Mouse (Mus musculus) kidney, adult 8-10 months (tissue): Measurements from ENCODE around the gene Drc3.

Experiments
- DNase-seq, 2 experiments: peaks; one replicate each; pipeline ENCODE4 v3.0.0; 2022

Drc3 gene

GRCm38 (mm10) chr11:60338291-60338690 lies 14.8 kb upstream of the Drc3 start:
- peak in 1 of 2 experiments; percentile 59 for DNase-seq

- peak in 1 of 2 experiments; percentile 35 for DNase-seq
Measured at GRCm38 (mm10) chr11:60339361-60339760, 13.8 kb upstream of the Drc3 start.

- no peak for DNase-seq
Measured at GRCm38 (mm10) chr11:60345868-60346267, 7.3 kb upstream of the Drc3 start.

GRCm38 (mm10) chr11:60346537-60346936 lies 6.6 kb upstream of the Drc3 start:
- DNase-seq, result peak; percentile 77 to 81

- peak; percentile 57 to 76 for DNase-seq
Measured at GRCm38 (mm10) chr11:60351388-60351787, 1.7 kb upstream of the Drc3 start.

- DNase-seq, result peak; percentile 37 to 44
Measured at GRCm38 (mm10) chr11:60351925-60352371, 1.2 kb upstream of the Drc3 start.

GRCm38 (mm10) chr11:60355952-60356351 lies 2.8 kb downstream of the Drc3 start:
- DNase-seq, result no peak

GRCm38 (mm10) chr11:60357116-60357515 lies 4.0 kb downstream of the Drc3 start:
- no peak for DNase-seq

DNA sequence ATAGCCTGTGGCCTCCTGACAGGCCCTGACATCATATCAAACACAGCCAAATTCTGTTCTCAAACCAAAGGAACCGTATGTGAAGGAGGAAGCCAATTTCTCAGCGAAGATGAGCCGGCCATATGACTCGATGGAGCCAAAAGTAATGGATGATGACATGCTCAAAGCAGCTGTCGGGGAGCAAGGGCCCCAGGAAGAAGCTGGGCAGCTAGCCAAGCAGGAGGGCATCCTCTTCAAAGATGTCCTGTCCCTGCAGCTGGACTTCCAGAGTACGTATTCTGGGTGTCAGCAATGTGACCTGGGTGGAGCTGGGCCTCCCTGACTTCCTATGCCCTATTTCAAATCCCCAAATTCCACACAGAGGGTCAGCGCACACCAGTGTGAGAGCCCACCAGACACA lies 5.4 kb downstream of the Drc3 start:
- DNase-seq, result no peak

DNA sequence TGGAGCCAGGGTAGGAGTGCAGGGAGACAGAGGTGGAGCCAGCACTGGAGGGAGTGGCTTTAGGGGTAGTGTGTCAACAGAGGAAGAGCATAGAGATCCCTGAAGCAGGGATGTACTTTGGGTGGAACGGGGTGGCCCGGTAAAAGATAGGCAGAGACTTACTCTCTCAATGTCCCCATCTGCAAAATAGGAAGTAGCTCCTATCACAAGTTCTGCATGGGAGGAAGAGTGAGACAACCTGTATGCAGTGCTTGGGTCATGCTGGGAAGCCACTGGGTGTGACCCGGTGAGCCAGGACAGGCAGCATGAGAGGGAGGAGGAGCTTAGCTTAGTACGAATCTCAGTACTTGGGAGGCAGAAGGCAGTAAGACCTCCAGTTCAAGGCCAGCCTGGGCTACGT lies 6.0 kb downstream of the Drc3 start:
- no peak for DNase-seq

GRCm38 (mm10) chr11:60359936-60360335 lies 6.8 kb downstream of the Drc3 start:
- no peak for DNase-seq

- peak in 1 of 2 experiments; percentile 36 for DNase-seq
Measured at GRCm38 (mm10) chr11:60360631-60361201, 7.6 kb downstream of the Drc3 start.

DNA sequence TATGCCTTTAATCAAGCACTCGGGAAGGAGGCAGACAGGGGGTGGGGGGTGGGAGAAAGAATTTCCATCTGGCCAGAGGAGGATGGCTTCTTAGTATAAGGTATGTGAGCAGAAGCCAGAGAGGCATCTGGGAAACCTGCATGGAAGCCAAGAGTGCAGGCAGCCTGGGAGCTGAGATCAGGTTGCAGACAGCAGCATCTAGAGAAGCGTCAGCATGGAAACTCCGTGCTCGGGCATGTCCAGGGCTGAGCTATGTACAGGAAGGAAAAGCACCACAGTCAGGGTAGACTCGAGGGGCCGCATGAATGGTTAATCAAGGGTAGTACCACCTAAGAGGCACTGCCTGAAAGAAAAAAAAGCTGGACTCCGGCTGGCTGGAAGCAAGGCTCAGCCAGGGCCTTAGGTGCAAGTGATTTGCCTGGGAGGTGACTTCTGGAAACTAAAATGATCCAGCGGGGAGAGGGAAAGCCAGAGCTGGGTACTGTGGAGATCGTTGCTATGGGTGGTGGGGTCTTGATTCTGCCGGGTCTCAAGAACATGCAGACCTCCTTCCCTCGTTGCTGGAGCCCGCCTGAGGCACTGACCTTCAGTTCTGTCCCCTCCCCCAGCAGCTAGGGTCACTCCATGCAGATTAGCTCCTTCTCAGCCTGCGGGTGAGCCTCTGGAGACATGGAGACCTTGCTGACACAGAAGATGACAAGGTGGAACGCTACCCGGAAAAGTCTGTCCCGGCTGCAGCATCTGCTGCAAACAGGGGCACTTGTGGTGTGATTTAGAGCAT lies 13.3 kb downstream of the Drc3 start:
- no peak for DNase-seq

- DNase-seq, result no peak
Measured at GRCm38 (mm10) chr11:60367256-60367655, 14.1 kb downstream of the Drc3 start.

DNA sequence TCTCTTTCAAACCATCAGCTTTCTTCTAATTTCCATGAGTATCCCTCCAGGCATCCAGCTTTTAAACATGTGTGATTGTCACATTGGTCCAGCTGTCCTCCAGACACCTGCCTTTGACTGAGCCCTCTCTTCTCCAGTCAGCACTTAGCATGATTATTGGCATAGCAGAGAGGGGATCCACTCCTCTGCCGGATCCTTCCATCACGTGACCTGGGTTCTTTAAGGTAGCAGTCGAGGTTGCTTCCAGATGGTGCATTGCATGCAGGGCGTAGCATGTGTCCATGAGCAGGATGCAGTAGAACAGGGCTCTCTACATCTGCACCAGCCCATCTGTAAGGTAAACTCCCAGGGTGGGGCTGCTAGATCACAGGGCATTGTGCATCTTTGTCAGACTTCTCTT lies 15.8 kb downstream of the Drc3 start:
- no peak for DNase-seq

- no peak for DNase-seq
Measured at GRCm38 (mm10) chr11:60369448-60369847, 16.3 kb downstream of the Drc3 start.

GRCm38 (mm10) chr11:60370431-60370830 lies 17.3 kb downstream of the Drc3 start:
- DNase-seq, result no peak

DNA sequence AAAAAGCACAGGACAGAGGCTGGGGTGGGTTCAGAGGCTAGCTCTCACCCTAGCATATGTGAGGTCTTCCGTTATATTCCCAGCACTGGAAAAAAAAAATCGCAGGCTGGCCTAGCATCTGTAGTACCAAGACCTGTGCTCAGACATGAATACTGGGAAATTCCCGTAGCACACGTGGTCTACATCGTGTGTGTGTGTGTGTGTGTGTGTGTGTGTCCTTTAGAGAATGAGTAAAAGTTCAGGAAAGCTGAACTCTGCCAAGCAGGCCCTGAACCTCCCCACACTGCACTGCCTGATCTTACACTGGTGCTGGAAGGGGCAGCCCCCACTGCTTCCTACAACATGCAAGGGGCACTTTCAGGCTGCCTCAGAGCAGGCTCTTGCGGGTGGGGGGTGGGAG lies 21.4 kb downstream of the Drc3 start:
- DNase-seq, result no peak

GRCm38 (mm10) chr11:60383518-60383917 lies 30.4 kb downstream of the Drc3 start:
- DNase-seq, result no peak

- no peak for DNase-seq
Measured at GRCm38 (mm10) chr11:60384762-60385421, 31.8 kb downstream of the Drc3 start.

DNA sequence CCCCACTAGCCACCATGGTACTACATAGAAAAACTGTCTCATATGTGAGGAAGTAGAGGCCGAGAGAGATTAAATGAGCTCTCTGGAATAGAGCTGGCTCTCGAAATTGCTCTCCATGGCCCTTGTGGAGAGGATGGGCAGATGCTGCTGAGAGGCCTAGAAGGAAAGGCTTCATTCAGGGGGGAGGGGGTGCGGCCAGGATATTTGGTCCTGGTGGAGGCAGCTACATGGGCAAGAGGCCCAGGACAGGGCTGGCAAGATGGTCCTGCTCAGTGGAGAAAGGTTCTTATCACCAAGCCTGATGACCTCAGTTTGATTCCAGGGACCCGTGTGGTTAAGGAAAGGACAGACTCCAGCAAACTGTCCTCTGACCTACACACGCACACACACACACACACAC lies 32.8 kb downstream of the Drc3 start:
- no peak for DNase-seq

GRCm38 (mm10) chr11:60387944-60388343 lies 34.8 kb downstream of the Drc3 start:
- DNase-seq, result peak in 1 of 2 experiments; percentile 3

GRCm38 (mm10) chr11:60391346-60391745 lies 38.2 kb downstream of the Drc3 start:
- no peak for DNase-seq

DNA sequence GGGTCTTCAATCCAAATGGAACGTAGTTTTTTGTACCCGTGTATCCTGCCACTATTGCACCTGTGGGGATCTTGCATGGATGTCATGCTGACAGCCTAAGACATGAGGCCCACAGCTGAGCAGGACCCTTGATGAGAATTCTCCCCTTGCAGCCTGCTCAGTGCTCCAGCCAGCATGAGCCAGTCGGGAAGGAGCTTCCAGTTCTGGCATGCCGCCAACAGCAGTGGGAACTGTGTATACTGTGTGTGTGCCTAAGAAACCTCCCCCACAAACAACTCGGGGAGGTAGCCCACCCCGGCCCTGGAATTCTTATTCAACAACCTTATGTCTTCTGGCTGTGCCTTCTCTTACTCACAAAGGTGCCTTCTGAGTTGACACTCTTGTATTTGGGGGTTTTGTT lies 43.4 kb downstream of the Drc3 start:
- no peak for DNase-seq
